Mouse (Mus musculus) forebrain, embryonic 16.5 days (tissue): ENCODE data around the gene Erich6. TPM values are rescaled to one million over a fixed set of nuclear protein-coding genes. Genes with fewer than 3 reads are reported as not detected.

ENCODE experiments used
- ATAC-seq: fragments of 200-750 bp; cut with Nextera tagmentation; 2 replicates; pipeline ENCODE4 v1.8.0; 2017; ENCODE audit warnings: mild to moderate bottlenecking, moderate library complexity
- H3K27ac ChIP-seq: fragments of 300-500 bp; sonication (generic); 2 replicates; pipeline ENCODE4 v1.5.1; 2014; ENCODE audit warnings: low read length, control low read depth
- H3K27me3 ChIP-seq: fragments of 300-500 bp; sonication (generic); replicated peaks from 2 replicates; pipeline ENCODE4 v1.6.1; 2014; ENCODE audit warnings: low read length; ENCODE audit not compliant: control insufficient read depth, insufficient read depth
- H3K36me3 ChIP-seq: fragments of 300-500 bp; sonication (generic); 2 replicates; pipeline ENCODE4 v1.6.1; 2014; ENCODE audit not compliant: control insufficient read depth, insufficient read depth
- H3K4me1 ChIP-seq: fragments of 300-500 bp; sonication (generic); replicated peaks from 2 replicates; pipeline ENCODE4 v1.6.1; 2014; ENCODE audit warnings: low read length; ENCODE audit not compliant: control insufficient read depth, insufficient read depth
- H3K4me2 ChIP-seq: fragments of 300-500 bp; sonication (generic); 2 replicates; pipeline ENCODE4 v1.6.1; 2014; ENCODE audit warnings: mild to moderate bottlenecking, low read length, control low read depth
- H3K4me3 ChIP-seq: fragments of 300-500 bp; sonication (generic); replicated peaks from 2 replicates; pipeline ENCODE4 v1.5.1; 2014; ENCODE audit warnings: mild to moderate bottlenecking, low read length, control low read depth
- H3K9ac ChIP-seq: fragments of 300-500 bp; sonication (generic); replicated peaks from 2 replicates; pipeline ENCODE4 v1.6.1; 2014; ENCODE audit warnings: low read depth, low read length, control low read depth
- H3K9me3 ChIP-seq: fragments of 300-500 bp; sonication (generic); 2 replicates; pipeline ENCODE4 v1.6.1; 2016; ENCODE audit warnings: low read length; ENCODE audit not compliant: control insufficient read depth
- WGBS: fragments of 180-500 bp; shearing (Covaris S2); extraction: QIAGEN DNeasy Blood & Tissue Kit; methylation state at CpG from one replicate; pipeline ENCODE4 v1.1.7; 2014; 5-methylcytosine and 5-hydroxymethylcytosine counted together
- polyA plus RNA-seq: library from polyadenylated mRNA; unstranded; fragments of >200 nt; fragmentation: Nextera tagmentation; extraction: Ambion mirVana; gene quantifications from 2 replicates; pipeline ENCODE4 v1.2.1, GENCODE M21; 2015

Gene Erich6
- polyA plus RNA-seq, 1 experiment from 2014 or later = not detected

GRCm38 (mm10) chr3:58653907-58654306 is 16.9 kb upstream of the Erich6 start:
- no peak overlapping the region for H3K4me3 ChIP-seq
- WGBS = 65% methylated on average over 5 of the region's 5 CpGs
- no peaks in the 10 kb centered on the region for H3K36me3 ChIP-seq
- H3K9ac ChIP-seq = no peak overlapping the region
- H3K4me2 ChIP-seq = no peak overlapping the region
- H3K4me1 ChIP-seq = no peaks in the 10 kb centered on the region
- H3K27ac ChIP-seq = no peak overlapping the region
- H3K27me3 ChIP-seq = no peaks in the 10 kb centered on the region
- no peaks in the 10 kb centered on the region for H3K9me3 ChIP-seq
- no peak for ATAC-seq

- Histone ChIP-seq H3K4me3 (no peak overlapping the region), H3K4me2 (no peak overlapping the region), H3K4me1 (no peaks in the 10 kb centered on the region), H3K9me3 (no peaks in the 10 kb centered on the region), H3K9ac (no peak overlapping the region), H3K36me3 (no peaks in the 10 kb centered on the region), H3K27me3 (no peaks in the 10 kb centered on the region), H3K27ac (no peak overlapping the region)
- 90% methylated on average over 4 of the region's 4 CpGs for WGBS
- ATAC-seq = no peak
Measured at GRCm38 (mm10) chr3:58650328-58650727, 13.3 kb upstream of the Erich6 start.

GRCm38 (mm10) chr3:58647179-58647578 is 10.2 kb upstream of the Erich6 start:
- no peak for ATAC-seq
- Histone ChIP-seq H3K27me3 (no peaks in the 10 kb centered on the region), H3K4me1 (no peaks in the 10 kb centered on the region), H3K36me3 (no peaks in the 10 kb centered on the region), H3K4me2 (no peak overlapping the region), H3K27ac (no peak overlapping the region), H3K9me3 (no peaks in the 10 kb centered on the region), H3K9ac (no peak overlapping the region), H3K4me3 (no peak overlapping the region)
- WGBS = 84% methylated on average over 2 of the region's 2 CpGs

- Histone ChIP-seq H3K9me3 (no peaks in the 10 kb centered on the region), H3K27me3 (no peaks in the 10 kb centered on the region), H3K4me2 (no peak overlapping the region), H3K4me3 (no peak overlapping the region), H3K4me1 (no peaks in the 10 kb centered on the region), H3K36me3 (no peaks in the 10 kb centered on the region), H3K9ac (no peak overlapping the region), H3K27ac (no peak overlapping the region)
- no peak for ATAC-seq
- 87% methylated on average over 4 of the region's 4 CpGs for WGBS
Measured at GRCm38 (mm10) chr3:58646180-58646579, 9.2 kb upstream of the Erich6 start.

- H3K4me2 ChIP-seq = no peak overlapping the region
- H3K4me3 ChIP-seq = no peak overlapping the region
- no peaks in the 10 kb centered on the region for H3K36me3 ChIP-seq
- 88% methylated on average over 2 of the region's 2 CpGs for WGBS
- H3K9me3 ChIP-seq = no peaks in the 10 kb centered on the region
- H3K27me3 ChIP-seq = no peaks in the 10 kb centered on the region
- H3K27ac ChIP-seq = no peak overlapping the region
- ATAC-seq = no peak
- H3K9ac ChIP-seq = no peak overlapping the region
- H3K4me1 ChIP-seq = peaks cover 6% of the 10 kb centered on the region
Measured at GRCm38 (mm10) chr3:58631693-58632092, 5.3 kb downstream of the Erich6 start.

- WGBS = 90% methylated on average over 4 of the region's 4 CpGs
Measured at GRCm38 (mm10) chr3:58624981-58625380, 12.0 kb downstream of the Erich6 start.

GRCm38 (mm10) chr3:58622665-58623394 is 14.2 kb downstream of the Erich6 start:
- Histone ChIP-seq H3K27ac (no peak overlapping the region), H3K27me3 (no peaks in the 10 kb centered on the region), H3K4me3 (no peak overlapping the region), H3K4me2 (no peak overlapping the region), H3K4me1 (no peaks in the 10 kb centered on the region), H3K36me3 (no peaks in the 10 kb centered on the region), H3K9me3 (no peaks in the 10 kb centered on the region), H3K9ac (no peak overlapping the region)
- ATAC-seq = no peak
- WGBS = 73% methylated on average over 3 of the region's 3 CpGs

More at GRCm38 (mm10) chr3:58624981-58625380, 12.0 kb downstream of the Erich6 start:
- Histone ChIP-seq H3K27ac (no peak overlapping the region), H3K27me3 (no peaks in the 10 kb centered on the region), H3K4me3 (no peak overlapping the region), H3K4me1 (no peaks in the 10 kb centered on the region), H3K9me3 (no peaks in the 10 kb centered on the region), H3K9ac (no peak overlapping the region), H3K4me2 (no peak overlapping the region), H3K36me3 (no peaks in the 10 kb centered on the region)
- no peak for ATAC-seq

GRCm38 (mm10) chr3:58621066-58621465 is 15.9 kb downstream of the Erich6 start:
- H3K27ac ChIP-seq = no peak overlapping the region
- no peak for ATAC-seq
- H3K9me3 ChIP-seq = no peaks in the 10 kb centered on the region
- H3K4me3 ChIP-seq = no peak overlapping the region
- WGBS = 88% methylated on average over 7 of the region's 7 CpGs
- no peaks in the 10 kb centered on the region for H3K36me3 ChIP-seq
- H3K4me2 ChIP-seq = no peak overlapping the region
- H3K27me3 ChIP-seq = no peaks in the 10 kb centered on the region
- H3K4me1 ChIP-seq = no peaks in the 10 kb centered on the region
- no peak overlapping the region for H3K9ac ChIP-seq

GRCm38 (mm10) chr3:58609985-58610384 is 27.0 kb downstream of the Erich6 start:
- Histone ChIP-seq H3K9me3 (0 out of 2 replicates have a peak, but pooled peaks cover 3% of the 10 kb centered on the region), H3K4me1 (no peaks in the 10 kb centered on the region), H3K4me3 (no peak overlapping the region), H3K27ac (no peak overlapping the region), H3K9ac (no peak overlapping the region), H3K4me2 (no peak overlapping the region), H3K36me3 (no peaks in the 10 kb centered on the region), H3K27me3 (no peaks in the 10 kb centered on the region)
- ATAC-seq = no peak
- 77% methylated on average over 5 of the region's 5 CpGs for WGBS

- ATAC-seq = no peak
- Histone ChIP-seq H3K9ac (no peak overlapping the region), H3K27ac (no peak overlapping the region), H3K4me1 (no peaks in the 10 kb centered on the region), H3K36me3 (no peaks in the 10 kb centered on the region), H3K9me3 (0 out of 2 replicates have a peak, but pooled peaks cover 3% of the 10 kb centered on the region), H3K4me3 (no peak overlapping the region), H3K27me3 (no peaks in the 10 kb centered on the region), H3K4me2 (no peak overlapping the region)
- WGBS = 55% methylated on average over 4 of the region's 4 CpGs
Measured at GRCm38 (mm10) chr3:58608506-58608905, 28.5 kb downstream of the Erich6 start.
